Mouse (Mus musculus) erythroblast, embryonic 14.5 days (primary cell): ENCODE data around the gene Tedc1.

Source experiments
- GATA1 ChIP-seq: IDR thresholded peaks from 2 replicates; pipeline ENCODE4 v1.6.1; 2012; ENCODE audit warnings: low read length, inconsistent platforms, mixed read lengths
- TAL1 ChIP-seq: IDR thresholded peaks from 3 replicates; pipeline ENCODE4 v1.6.1; 2012; ENCODE audit warnings: low read length, inconsistent platforms, mixed read lengths

GRCm38 (mm10) chr12:113146112-113147057 is 9.8 kb upstream of the Tedc1 start, which contains the start of gene Crip1:
- TF ChIP-seq GATA1 = no peak
- no peak for TF ChIP-seq TAL1
